Mouse (Mus musculus) adrenal gland, postnatal 36 days (tissue): ENCODE data around the gene Selenbp2. TPM values are rescaled to one million over a fixed set of nuclear protein-coding genes. Genes with fewer than 3 reads are reported as not detected.
A peak's percentile ranks its signal among the peaks of the same experiment; 100 is the strongest.
"Not testable (repeated sequence)": the region's sequence is repeated elsewhere in the genome, so short reads cannot be mapped to it uniquely, and the experiment has no call there.

ENCODE experiments used
- DNase-seq, 2 experiments: peaks; one replicate each; pipeline ENCODE4 v3.0.0; 2021; ENCODE audit warnings: mixed read lengths in 1 of 2
- total RNA-seq, 2 experiments: library from RNA; stranded (reverse); gene quantifications; 2 replicates each; pipeline ENCODE4 v1.2.3; 2021

Gene Selenbp2
- total RNA-seq, 2 experiments from 2014 or later: 5.4 to 9.6 TPM

DNA sequence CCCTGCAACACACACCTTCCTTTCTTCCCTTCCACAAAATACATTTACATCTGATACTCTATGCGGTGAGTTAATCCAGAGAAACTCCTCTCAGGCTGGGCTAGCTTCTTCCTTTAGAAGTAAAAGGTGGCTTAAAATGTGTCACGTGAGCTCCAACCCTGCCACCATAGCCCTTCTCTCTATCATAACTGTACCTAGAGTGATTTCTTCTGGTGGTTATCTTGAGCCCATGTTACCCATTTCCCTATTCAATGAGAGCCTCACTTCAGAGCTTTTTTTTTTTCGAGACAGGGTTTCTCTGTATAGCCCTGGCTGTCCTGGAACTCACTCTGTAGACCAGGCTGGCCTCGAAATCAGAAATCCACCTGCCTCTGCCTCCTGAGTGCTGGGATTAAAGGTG, 1.7 kb upstream of the Selenbp2 start:
- DNase-seq: not testable (repeated sequence)

GRCm38 (mm10) chr3:94693874-94694273, 518 bp downstream of the Selenbp2 start:
- DNase-seq: not testable (repeated sequence)

DNA sequence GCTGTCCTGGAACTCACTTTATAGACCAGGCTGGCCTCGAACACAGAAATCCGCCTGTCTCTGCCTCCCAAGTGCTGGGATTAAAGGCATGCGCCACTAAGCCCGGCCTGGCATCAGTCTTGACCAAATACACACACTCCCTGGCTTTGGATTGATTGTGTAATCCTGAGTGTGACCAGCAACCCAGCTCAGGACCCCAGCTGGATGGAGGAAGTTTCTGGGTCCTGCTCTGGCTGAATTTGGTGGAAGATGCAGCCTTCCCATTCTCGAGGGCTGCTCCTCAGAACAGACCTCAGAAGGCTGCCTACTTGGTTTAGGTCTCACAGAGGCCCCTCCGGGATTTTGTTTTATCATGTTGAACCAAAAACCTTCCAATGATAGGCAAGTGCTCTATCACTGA, 2.2 kb downstream of the Selenbp2 start:
- not testable (repeated sequence) for DNase-seq

DNA sequence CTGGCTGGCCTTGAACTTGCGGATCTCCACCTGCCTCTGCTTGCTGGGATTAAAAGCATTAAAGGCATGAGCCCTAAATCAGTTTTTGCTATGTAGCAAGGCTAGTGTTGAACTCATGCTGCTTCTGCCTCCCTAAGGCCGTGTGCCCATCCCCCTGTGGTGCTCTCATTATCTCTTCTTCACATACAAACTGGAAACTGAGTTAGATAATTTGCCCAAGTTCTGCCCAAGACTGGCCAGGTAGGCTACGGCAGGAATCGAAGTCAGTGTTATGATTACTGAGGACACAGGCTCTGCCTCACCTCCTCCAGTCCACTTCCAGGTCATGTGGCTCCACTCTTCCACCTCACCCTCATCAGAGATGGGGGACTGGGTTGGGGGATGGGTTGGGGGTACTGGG, 2.9 kb downstream of the Selenbp2 start:
- DNase-seq: not testable (repeated sequence)

DNA sequence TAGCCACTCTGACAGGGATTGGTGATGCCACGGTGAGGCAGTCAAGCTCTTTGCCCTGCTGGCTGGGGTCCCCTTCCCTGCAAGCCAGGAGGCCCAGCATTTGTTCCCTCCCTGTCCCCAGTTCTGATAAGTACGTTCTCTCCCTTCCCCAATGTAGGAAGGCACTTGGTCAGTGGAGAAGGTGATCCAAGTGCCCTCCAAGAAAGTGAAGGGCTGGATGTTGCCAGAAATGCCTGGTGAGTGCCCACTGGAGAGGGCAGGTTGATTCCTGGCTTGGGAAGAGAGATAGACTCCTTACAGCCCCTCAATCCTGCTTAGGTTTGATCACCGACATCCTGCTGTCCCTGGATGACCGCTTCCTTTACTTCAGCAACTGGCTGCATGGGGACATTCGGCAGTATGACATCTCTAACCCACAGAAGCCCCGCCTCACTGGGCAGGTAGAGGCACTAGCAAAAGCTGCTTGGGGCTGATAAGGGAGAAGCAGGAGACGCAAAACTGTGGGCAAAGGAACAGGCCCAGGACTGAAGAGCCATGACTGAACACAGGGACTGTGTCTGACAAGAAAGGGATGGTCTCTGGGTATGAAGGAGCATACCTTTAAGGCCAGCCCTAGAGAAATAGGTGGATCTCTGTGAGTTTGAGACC, 8.9 kb downstream of the Selenbp2 start:
- DNase-seq: not testable (repeated sequence)

DNA sequence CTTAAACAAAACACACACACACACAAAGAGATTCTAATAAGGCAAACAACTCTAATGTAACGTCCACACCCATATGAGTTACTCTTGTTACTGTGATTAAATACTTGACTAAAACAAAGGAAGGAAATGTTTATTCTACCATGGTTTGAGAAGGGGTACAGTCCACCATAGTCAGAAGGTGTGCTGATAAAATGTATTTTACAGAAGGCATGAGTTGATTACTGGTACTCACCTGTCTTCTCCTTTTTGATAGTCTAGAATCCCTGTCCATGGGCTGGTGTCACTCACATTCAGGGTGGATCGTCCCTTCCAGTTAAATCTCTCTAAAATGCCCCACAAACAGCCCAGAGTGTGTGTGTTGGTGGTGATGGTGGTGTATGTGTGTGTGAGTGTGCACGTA, 9.5 kb downstream of the Selenbp2 start:
- no peak for DNase-seq

DNA sequence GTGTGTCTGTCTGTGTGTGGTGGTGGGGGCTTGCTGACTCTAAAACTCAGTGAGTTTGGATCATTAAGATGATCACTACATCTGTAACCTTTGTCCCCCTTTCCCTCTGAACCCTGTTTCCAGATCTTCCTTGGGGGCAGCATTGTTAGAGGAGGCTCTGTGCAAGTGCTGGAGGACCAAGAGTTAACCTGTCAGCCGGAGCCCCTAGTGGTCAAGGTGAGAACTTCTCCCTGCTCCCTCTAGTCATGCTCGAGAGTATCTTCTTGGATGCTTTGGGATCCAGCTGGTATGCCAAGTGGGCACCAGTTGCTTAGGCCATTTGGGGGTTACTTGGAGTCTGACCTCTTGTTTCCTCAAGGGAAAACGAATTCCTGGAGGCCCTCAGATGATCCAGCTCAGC, 10.0 kb downstream of the Selenbp2 start:
- DNase-seq: peak; percentile 32 to 35

DNA sequence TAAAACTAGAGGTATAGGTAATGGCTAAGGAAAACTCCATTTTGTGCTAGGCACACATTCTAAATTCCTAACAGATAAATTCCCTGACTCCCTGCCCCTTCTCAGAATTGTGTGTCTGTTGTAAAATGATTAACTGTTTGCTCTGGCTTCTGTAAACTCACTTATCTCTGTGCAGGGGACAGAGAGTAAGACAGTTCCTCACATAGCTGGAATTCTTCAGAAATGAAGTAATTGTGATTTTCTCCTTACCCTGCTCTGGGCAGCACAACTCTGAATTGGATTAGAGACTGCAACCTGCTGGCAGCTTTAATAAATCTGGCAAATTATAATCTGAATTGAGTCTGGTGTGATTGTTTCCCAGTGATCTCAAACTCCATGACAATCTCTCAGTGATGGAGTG, 17.2 kb downstream of the Selenbp2 start:
- DNase-seq: not testable (repeated sequence)

DNA sequence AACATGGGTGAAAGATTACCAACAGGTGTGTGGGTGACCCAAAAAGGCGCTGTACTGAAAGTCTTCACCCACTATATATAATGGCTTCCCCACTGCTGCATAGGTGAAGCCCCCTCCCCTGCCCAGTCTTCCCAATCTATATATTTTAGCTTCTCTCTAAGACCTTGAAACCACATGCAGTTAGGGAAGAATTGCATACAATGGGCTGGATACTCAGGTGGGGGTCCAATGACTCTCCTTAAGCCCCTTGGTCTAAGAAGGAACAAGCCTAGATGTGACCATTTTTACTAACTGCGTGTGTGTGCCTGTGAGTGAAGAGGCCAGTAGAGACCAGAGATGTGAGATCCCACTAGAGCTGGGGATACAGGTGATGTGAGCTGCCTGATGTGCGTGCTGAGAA, 20.1 kb downstream of the Selenbp2 start:
- DNase-seq: not testable (repeated sequence)

DNA sequence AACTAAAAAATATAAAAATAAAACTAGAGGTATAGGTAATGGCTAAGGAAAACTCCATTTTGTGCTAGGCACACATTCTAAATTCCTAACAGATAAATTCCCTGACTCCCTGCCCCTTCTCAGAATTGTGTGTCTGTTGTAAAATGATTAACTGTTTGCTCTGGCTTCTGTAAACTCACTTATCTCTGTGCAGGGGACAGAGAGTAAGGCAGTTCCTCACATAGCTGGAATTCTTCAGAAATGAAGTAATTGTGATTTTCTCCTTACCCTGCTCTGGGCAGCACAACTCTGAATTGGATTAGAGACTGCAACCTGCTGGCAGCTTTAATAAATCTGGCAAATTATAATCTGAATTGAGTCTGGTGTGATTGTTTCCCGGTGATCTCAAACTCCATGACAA, 24.9 kb downstream of the Selenbp2 start:
- not testable (repeated sequence) for DNase-seq

GRCm38 (mm10) chr3:94723637-94724036, 30.3 kb downstream of the Selenbp2 start:
- DNase-seq: peak; percentile 11 to 18

- no peak for DNase-seq
Measured at GRCm38 (mm10) chr3:94745691-94746090, 52.3 kb downstream of the Selenbp2 start.

Other genes with a start within 250 kb of the Selenbp2 start
- not detected for gene Oaz3, start 249.6 kb upstream of the Selenbp2 start, total RNA-seq
- gene Celf3, start 215.3 kb upstream of the Selenbp2 start, total RNA-seq: 10 to 100 TPM; 13.6 to 20.4 TPM
- gene Riiad1, start 213.2 kb upstream of the Selenbp2 start, total RNA-seq: 1 to 10 TPM; 2.7 to 4.7 TPM
- gene Snx27, start 110.8 kb upstream of the Selenbp2 start, total RNA-seq: 10 to 100 TPM; 44.6 to 45.2 TPM
- not detected for gene Gm10972, start 50.4 kb upstream of the Selenbp2 start, total RNA-seq
- 10 to 100 TPM; 10.5 to 11.6 TPM for gene Tuft1, start 34.7 kb upstream of the Selenbp2 start, total RNA-seq
- 1 to 10 TPM in 1 of 2 experiments, under 1 TPM in 1; 0.79 to 1.4 TPM for gene Cgn, start 92.9 kb downstream of the Selenbp2 start, total RNA-seq
- gene Pogz, start 144.0 kb downstream of the Selenbp2 start, total RNA-seq: 10 to 100 TPM; 28.1 to 32.8 TPM
- 100 to 1,000 TPM; 338 to 350 TPM for gene Psmb4, start 193.4 kb downstream of the Selenbp2 start, total RNA-seq
- gene Selenbp1, start 239.5 kb downstream of the Selenbp2 start, total RNA-seq: 10 to 100 TPM; 40.5 to 81.7 TPM